Mouse (Mus musculus): Measurements from ENCODE around the gene Cst12.
"Not testable (repeated sequence)": the region's sequence is repeated elsewhere in the genome, so short reads cannot be mapped to it uniquely, and the experiment has no call there.

Cst12 gene

DNA sequence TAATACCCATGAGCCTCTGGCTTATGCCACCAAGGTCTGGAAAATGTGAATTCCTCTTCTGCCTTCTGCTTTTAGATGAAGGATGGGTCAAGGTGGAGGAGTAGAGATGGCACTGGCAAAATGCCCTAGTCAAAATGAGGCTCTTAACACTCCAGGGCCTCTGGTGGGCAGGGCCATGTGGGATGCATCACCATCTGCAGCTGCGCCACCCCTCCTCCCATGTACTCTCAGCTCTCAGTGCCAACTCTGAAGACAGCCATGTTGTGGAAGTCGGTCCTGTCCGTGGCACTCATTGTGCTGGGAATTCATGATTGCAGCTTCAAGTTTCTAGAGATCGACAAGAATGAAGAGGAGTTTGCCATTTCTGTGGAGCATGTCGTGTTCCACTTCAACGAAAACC, at the start of gene Cst12:
TSS of gene Cst12 (plus strand) at position 220 of the 400 bp plus-strand sequence.
- no peak for DNase-seq (ENCODE audit: low read depth in 1 of 2, low spot score in 2 of 2)

DNA sequence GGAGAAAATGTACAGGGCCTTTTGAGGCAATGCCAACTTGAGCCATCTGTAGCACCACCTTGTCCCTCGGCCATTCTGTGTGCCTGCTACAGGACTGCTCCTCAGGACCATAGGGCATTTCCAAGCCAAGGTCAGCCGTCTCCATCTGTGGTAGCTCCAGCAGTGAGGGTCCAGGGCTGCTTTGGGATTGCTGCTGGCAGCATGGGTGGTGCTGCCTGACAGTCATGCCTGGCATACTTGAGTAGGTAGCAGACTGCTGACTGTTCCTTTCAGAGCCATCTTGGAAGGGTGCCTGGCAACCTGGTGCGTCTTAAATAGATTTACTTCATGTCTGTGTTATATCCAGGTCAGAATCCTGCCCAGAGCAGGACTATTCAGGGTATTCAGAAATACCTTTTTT, 46.2 kb upstream of the Cst12 start:
- DNase-seq (ENCODE audit: low read depth in 1 of 2, low spot score in 2 of 2) = no peak

DNA sequence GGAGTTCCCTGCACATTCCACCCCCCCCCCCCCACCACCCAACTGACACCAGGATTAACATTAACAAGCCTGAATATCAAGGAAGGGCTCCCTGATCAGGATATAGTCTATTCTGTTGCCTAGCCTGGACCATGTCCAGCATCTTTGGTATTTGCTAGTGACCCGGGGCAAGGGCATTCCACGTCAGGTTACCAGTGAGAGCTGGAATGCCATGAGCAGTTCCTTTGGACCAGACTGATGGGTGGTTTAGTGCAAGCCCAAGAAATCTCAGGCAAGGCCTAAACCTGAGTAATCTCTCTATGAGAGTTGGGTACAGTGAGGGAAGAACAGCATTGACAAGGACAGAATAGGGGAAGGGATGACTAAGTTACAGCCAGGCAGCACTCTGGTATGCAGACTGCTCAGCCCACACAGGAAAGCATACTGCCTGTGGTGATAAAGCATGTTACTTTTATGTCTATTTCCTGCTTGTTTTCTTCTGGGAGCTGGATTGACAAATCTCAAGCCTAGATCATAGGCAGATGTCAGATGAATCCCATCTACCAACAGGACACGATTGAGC, 45.2 kb upstream of the Cst12 start:
- no peak for DNase-seq (ENCODE audit: low read depth in 1 of 2, low spot score in 2 of 2)

DNA sequence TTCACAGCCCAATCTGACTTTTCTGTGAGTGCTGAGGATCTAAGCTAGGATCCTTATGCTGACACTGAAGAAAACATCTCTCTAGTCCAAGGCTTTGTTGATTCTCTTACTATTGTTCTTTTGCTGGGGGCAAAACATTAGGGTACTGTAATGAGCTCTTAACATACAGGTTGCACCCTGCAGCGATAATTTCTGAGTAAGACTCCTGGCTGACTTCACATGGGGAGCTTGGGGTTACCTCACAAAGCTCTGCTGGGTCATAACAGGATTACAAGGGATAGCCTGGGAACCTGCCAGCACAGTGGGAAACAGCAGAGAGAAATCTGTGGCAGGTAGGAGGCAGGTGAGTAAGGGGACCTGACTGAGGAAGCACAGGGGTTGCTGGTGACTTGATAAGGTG, 39.1 kb upstream of the Cst12 start, which contains the start of gene Cstl1:
TSS of gene Cstl1 (plus strand) at position 301 of the 400 bp plus-strand sequence.
- no peak for DNase-seq (ENCODE audit: low read depth in 1 of 2, low spot score in 2 of 2)

DNA sequence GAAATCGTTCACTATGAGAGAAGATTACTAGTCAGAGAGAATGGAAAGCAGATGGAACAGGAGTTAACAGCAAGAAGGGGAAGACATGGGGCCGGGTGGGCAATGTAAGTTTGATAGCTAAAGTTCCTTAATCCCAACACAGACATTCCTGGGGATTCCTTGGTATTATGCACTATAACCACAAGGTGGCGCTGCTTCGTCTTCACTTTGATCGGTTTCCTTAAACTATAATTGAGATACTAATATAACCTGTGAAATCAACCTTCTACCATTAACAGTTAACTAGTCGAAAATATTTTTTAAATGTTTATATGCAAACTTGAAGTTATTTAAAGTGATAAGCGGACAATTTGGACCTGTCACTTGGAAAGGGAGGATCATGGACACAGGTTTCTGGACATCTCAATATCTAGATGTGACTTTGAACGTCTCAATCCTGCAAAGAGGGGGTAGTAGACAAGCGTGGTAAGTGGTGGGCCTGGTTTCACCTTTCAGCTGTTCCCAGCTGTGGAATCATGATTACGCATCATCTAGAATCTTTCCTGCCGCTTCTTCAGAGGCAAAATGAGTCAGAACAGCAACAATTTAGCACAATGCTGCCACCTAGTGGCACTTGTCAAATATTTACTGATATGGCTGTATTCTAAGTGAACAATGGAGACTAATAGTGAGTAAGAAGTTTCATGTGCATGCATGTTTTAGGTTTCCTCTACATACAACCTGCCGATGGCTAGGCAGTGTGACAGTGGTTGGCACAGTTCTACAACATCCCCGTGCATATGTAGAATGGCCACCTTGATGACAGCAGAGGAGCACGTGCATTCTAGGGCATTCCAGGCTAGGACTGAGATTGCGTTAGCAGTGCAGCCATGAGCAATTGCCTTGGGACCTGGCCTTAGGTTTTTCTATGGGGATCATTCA, 37.0 kb upstream of the Cst12 start:
- peak; percentile 24 to 49 for DNase-seq (ENCODE audit: low read depth in 1 of 2, low spot score in 2 of 2)

DNA sequence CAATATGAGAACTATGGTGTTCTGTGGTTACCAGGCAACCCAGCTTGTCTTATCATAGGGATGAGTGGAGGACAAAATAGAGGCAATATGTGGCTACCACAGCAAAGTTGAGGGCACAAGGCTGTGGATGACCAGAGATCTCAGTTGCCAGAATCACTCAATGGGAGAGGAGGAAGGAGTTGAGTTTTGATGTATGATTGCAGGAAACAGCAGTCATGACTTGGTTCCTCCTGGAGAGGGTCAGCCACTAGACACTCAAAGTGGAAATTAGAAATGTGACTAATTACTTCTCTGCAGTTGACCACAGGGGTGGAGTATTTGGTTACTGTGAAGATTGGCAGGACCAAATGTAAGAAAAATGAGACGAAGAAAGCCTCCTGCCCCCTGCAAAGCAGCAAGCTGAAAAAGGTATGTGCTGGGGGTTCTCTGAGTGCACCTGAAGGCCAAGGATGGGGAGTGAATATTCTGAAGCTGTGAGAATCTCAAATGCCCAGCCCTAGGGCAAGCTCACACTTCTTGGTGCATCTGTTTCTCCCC, 34.8 kb upstream of the Cst12 start:
- DNase-seq (ENCODE audit: low read depth in 1 of 2, low spot score in 2 of 2) = no peak

DNA sequence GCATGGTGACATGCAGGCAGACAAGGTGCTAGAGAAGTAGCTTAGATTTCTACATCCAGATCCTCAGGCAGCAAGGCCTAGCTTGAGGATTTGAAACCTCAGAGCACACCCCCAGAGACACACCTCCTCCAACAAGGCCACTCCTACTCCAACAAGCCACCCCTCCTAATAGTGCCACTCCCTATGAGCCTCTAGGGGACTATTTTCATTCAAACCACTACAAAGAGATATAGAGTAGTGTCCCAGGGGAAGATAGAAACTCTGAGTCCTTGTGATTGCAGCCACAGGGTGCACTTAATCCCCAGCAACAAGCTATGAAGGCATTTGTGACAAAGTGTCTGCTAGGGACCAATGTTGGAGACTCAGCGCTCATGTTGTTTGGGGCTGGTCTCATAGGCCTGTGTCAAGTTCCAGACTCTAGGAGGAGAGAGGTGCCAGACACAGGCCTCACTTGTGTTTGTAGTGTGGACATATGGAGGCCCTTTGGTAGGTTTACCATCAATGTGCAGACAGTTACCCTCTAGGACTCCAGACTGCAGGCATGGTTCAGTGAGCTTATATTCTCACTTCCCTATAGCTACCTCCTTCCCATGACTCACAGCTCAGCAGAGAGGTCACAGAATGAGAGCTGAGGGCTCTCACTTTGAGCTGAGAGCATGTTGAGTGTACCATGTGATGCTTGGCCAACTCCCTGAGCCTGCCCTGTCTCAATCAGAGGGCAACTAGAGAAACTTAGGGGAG, 25.3 kb upstream of the Cst12 start:
- peak in 1 of 2 experiments; percentile 3 for DNase-seq (ENCODE audit: low read depth in 1 of 2, low spot score in 2 of 2)

DNA sequence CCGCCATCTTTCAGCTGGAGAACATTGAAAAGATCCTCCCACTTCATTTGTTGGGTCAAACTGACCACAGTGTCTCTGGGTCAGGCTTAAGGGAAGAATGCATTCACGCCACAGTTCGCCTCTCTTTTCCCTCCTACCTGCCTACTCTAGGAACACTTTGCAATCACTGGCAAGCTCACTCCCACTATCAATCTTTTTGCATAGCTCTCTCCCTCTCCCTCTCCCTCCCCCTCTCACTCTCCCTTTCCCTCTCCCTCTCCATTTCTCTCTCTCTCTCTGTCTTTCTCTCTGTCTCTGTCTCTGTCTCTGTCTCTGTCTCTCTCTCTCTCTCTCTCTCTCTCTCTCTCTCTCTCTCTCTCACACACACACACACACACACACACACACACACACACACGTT, 17.8 kb upstream of the Cst12 start, which contains the start of gene Cst11:
TSS of gene Cst11 (minus strand) at position 101 of the 400 bp plus-strand sequence.
- not testable (repeated sequence) for DNase-seq (ENCODE audit: low read depth in 1 of 2, low spot score in 2 of 2)

DNA sequence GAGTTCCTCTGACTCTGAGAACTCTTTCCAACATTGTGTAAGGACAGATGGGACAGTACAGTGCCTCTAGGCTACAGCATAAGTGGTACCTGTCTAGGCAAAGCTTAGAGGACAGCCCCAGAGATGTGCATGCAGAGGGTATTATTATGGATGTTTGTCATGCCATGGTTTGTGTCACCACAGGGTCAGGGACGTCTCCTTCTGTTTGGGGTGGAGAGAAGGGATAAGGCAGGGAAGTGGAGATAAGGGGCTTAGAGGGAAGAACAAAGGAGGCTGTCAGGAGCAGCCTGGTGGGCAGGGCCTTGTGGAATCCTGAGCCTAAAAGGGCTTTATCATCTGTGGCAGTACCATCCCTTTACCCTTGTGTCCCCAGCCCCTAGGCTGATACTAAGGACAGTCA, 7.5 kb upstream of the Cst12 start, which contains the start of gene 8030411F24Rik:
TSS of gene 8030411F24Rik (plus strand) at position 301 of the 400 bp plus-strand sequence.
- no peak for DNase-seq (ENCODE audit: low read depth in 1 of 2, low spot score in 2 of 2)

DNA sequence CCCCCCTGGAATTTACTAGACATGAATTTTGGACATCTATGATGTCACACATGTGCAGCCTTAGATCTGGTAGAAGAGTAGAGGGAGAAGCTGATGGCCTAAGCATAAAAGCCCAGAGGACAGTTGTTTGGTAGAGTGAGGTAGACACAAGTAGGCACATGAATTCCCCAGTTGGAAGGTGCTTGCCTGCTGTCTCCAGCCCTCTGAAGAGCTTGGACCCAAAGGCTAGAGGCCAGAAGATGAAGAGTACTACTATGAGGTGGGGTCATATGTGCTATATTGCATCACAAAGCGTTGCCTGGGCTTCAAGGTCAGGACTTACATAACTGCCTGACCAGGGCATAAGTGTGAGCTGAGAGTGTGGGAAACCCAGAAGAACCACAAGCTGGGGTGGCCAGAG, 9.3 kb downstream of the Cst12 start, which contains the start of gene Cst8:
TSS of gene Cst8 (plus strand) at position 301 of the 400 bp plus-strand sequence.
- DNase-seq (ENCODE audit: low read depth in 1 of 2, low spot score in 2 of 2) = no peak

DNA sequence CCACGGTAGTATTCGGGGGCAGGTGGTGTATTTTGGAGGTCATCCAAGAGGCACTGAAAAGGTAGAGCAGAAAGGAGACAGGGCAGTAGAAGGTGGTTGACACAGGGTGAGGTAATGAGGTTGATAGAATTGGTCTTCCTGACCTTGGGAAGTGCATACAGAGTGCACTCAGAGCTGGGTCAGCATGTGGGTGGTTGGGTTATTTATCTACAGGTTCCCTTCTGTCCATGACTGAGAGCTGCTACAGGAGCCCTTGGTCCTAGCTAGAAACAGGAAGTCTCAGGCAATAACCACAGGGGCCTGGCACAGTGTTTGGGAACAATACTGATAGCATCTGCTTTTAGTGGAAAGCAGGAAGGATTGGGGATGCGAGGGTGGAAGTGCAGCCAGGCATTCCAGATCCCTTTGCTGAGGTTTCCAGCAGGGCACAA, 12.3 kb downstream of the Cst12 start:
- DNase-seq (ENCODE audit: low read depth in 1 of 2, low spot score in 2 of 2) = no peak

DNA sequence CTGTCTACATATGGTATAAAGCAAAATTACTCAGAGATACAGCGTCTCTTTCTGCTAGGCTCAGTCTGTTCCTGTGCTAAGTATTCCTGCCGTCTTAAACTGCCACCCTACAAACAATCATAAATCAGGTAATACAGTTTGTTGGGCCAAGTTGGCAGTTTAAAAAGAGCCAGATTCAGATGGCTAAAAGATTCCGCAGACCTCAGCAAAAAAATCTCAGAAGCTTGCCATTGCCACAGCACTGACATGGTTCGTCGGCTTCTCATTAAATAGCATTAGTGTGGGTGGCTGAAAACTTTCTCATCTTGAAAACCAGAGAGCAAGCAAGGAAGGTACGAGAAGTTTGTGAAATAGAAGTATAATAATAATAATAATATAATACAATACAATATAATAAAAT, 17.5 kb downstream of the Cst12 start:
- DNase-seq (ENCODE audit: low read depth in 1 of 2, low spot score in 2 of 2) = no peak

DNA sequence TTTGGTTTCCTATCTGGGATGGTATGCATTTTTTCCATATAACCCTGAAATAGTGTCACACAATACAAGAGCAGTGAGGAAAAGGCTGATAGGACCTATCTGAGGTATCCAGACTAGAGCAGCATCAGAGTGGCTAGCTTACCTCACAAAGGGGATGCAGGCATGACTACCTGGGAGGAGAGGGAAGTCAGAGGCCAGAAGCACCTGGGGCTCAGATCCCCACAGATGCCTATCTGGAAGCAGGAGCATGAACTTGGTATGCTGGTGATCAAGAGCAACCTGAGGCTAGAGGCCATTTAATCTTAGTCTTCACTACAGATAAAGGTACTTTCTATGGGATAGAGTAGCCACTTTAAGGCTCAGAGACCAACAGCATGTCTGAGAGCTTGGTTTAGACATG, 30.7 kb downstream of the Cst12 start, which contains the start of gene Cst13:
TSS of gene Cst13 (plus strand) at position 173 of the 400 bp plus-strand sequence.
- DNase-seq (ENCODE audit: low read depth in 1 of 2, low spot score in 2 of 2) = no peak

DNA sequence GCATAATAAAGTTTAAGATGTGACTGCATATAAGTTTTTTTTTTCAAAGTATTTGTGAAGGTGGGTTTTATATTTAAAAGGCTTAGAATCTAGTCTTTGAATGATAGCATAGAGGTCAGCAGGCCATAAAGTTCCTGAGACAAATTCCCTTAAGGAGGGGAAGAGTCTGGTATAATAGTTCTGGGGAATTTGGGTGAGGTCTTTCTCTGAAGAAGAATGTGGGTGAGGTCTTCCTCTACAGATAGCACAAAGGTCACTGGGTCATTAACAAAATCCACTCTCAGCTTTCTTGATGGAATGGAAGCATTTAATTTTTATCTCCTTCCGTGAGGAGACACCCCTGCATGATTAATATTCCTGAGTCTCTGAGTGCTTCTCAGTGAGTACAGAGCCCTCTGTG, 36.8 kb downstream of the Cst12 start:
- no peak for DNase-seq (ENCODE audit: low read depth in 1 of 2, low spot score in 2 of 2)

DNA sequence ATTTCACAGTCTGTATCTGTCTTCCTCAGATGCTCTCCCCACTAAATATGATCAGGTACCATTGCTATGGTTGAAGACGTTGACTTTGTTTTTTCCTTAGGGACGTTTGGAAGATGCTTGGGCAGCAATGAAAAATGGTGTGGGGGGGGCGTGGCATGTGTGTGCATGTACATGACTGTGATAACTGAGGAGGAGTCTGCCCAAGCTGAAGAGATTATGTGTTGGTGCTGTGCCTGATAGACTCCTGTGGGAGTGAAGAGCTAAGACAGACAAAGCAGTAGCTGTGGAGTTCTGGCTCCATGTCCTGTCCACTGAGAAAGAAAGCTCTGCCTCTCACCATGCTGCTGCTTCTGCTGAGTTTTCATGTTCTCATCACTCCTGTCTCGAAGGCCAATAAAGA, 45.8 kb downstream of the Cst12 start, which contains the start of gene Cst9:
TSS of gene Cst9 (plus strand) at position 236 of the 400 bp plus-strand sequence.
- no peak for DNase-seq (ENCODE audit: low read depth in 1 of 2, low spot score in 2 of 2)

DNA sequence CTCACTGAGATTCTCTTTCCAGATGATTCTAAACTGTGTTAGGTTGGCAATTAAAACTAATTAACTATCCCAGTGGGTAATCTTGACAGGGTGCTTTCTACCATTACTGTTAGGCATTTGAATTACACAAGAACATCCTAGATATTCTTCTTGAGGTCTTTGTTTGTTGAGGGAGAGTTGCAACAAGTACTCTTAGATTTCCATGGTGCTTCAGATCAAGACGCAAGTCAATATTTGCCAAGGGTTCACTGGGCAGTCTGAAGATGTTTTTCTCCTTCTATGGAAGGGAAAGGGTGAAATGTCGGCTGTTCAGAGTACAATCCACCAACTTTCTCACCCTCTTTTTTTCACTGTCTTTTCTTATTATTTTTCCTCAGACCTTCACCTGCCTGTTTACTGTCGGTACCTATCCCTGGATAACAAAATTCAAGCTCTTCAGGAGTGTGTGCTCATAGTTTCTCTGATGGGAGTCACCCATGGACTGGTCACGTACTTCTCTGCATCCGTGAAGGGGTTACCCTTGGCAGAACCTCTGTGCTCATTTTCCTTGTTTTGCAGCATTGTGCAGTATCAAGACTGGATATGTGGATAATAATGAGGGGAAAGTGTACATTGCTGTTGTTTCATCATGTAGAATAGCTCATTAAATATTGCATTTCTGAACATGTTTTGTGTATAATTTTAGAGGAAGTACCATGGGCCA, 49.1 kb downstream of the Cst12 start:
- DNase-seq (ENCODE audit: low read depth in 1 of 2, low spot score in 2 of 2) = no peak

DNA sequence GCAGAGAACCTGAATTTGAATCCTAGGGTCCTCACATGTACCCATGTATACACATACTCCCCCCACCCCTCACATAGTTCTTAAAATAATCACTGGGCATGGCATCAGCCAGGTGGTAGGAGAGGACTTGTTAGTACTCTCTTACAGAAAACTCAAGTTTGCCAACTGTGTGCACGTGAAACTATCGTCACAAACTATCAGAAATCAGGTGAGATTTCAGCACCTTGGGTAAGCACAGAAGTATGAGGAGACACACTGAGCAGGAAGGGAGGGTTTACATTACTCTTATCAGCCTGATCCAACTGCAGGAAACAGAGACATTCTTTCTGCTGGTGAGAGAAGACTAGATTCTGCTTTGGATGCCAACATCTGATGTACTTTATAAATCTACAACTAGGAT, 50.1 kb downstream of the Cst12 start:
- no peak for DNase-seq (ENCODE audit: low read depth in 1 of 2, low spot score in 2 of 2)
